Mouse (Mus musculus) erythroblast, embryonic 14.5 days (primary cell): ENCODE results near the gene Sirt6. TPM values are rescaled to one million over a fixed set of nuclear protein-coding genes. Genes with fewer than 3 reads are reported as not detected.
A peak's percentile ranks its signal among the peaks of the same experiment; 100 is the strongest.
"Not testable (repeated sequence)": the region's sequence is repeated elsewhere in the genome, so short reads cannot be mapped to it uniquely, and the experiment has no call there.

Source experiments
- H3K27me3 ChIP-seq: 2 replicates; pipeline ENCODE4 v1.6.1; 2012; ENCODE audit warnings: inconsistent platforms; ENCODE audit not compliant: control insufficient read depth
- H3K36me3 ChIP-seq: 2 replicates; pipeline ENCODE4 v1.6.1; 2012; ENCODE audit warnings: mild to moderate bottlenecking, inconsistent platforms; ENCODE audit not compliant: control insufficient read depth
- H3K4me1 ChIP-seq: 2 replicates; pipeline ENCODE4 v1.6.1; 2012; ENCODE audit warnings: inconsistent platforms; ENCODE audit not compliant: control insufficient read depth
- H3K4me3 ChIP-seq: replicated peaks from 2 replicates; pipeline ENCODE3; 2012; ENCODE audit warnings: moderate library complexity, mild to moderate bottlenecking, inconsistent platforms
- H3K9me3 ChIP-seq: 2 replicates; pipeline ENCODE4 v1.6.1; 2012; ENCODE audit warnings: low read length, inconsistent platforms, mixed read lengths; ENCODE audit not compliant: control insufficient read depth
- GATA1 ChIP-seq: IDR thresholded peaks from 2 replicates; pipeline ENCODE4 v1.6.1; 2012; ENCODE audit warnings: low read length, inconsistent platforms, mixed read lengths
- TAL1 ChIP-seq: IDR thresholded peaks from 3 replicates; pipeline ENCODE4 v1.6.1; 2012; ENCODE audit warnings: low read length, inconsistent platforms, mixed read lengths
- polyA plus RNA-seq: library from polyadenylated mRNA; stranded (reverse); fragments of >175 nt; gene quantifications from 2 replicates; pipeline ENCODE4 v1.2.3, GENCODE M21; 2012

Gene Sirt6
- 6.6 and 6.9 TPM in 2 replicates for polyA plus RNA-seq

GRCm38 (mm10) chr10:81626994-81627835 is at the start of gene Sirt6:
Sirt6 (minus strand) TSS chr10:81627797.
- Histone ChIP-seq H3K27me3 (no peaks in the 10 kb centered on the region), H3K9me3 (no peaks in the 10 kb centered on the region), H3K4me3 (peak within 1 kb of the TSS; percentile 72), H3K36me3 (peaks cover 31% of the 10 kb centered on the region), H3K4me1 (peaks cover 53% of the 10 kb centered on the region)
- no peak for TF ChIP-seq TAL1
- TF ChIP-seq GATA1, result no peak

GRCm38 (mm10) chr10:81656174-81656573 is 28.6 kb upstream of the Sirt6 start:
- H3K9me3 ChIP-seq, result peaks cover 32% of the 10 kb centered on the region
- TF ChIP-seq TAL1 (no peak), GATA1 (no peak)
- H3K4me3 ChIP-seq, result no peak overlapping the region
- peaks cover 32% of the 10 kb centered on the region for H3K36me3 ChIP-seq
- H3K27me3 ChIP-seq, result no peaks in the 10 kb centered on the region
- no peaks in the 10 kb centered on the region; the same call in 1 of the 2 replicates for H3K4me1 ChIP-seq

- Histone ChIP-seq H3K9me3 (peaks cover 32% of the 10 kb centered on the region), H3K4me1 (peaks cover 7% of the 10 kb centered on the region), H3K27me3 (no peaks in the 10 kb centered on the region), H3K4me3 (no peak overlapping the region), H3K36me3 (peaks cover 35% of the 10 kb centered on the region)
- TF ChIP-seq GATA1, result no peak
- TF ChIP-seq TAL1, result no peak
Measured at GRCm38 (mm10) chr10:81655178-81655577, 27.6 kb upstream of the Sirt6 start.

- not testable (repeated sequence) for H3K27me3 ChIP-seq, H3K9me3 ChIP-seq
- H3K36me3 ChIP-seq, result peaks cover 12% of the 10 kb centered on the region
- peaks cover 29% of the 10 kb centered on the region for H3K4me1 ChIP-seq
- H3K4me3 ChIP-seq, result peak within 1 kb of the TSS; percentile 65
Measured at GRCm38 (mm10) chr10:81648803-81649775, 21.5 kb upstream of the Sirt6 start, which contains the start of gene Gm10778. Gm10778 (plus strand) TSS chr10:81649059.

GRCm38 (mm10) chr10:81646015-81646555 is 18.5 kb upstream of the Sirt6 start:
- H3K27me3 ChIP-seq, result no peaks in the 10 kb centered on the region

GRCm38 (mm10) chr10:81645391-81645790 is 17.8 kb upstream of the Sirt6 start:
- Histone ChIP-seq H3K9me3 (no peaks in the 10 kb centered on the region), H3K27me3 (no peaks in the 10 kb centered on the region), H3K4me3 (no peak overlapping the region), H3K4me1 (peaks cover 53% of the 10 kb centered on the region), H3K36me3 (no peaks in the 10 kb centered on the region)
- TF ChIP-seq TAL1 (no peak), GATA1 (no peak)

More at GRCm38 (mm10) chr10:81646015-81646555, 18.5 kb upstream of the Sirt6 start:
- H3K4me1 ChIP-seq, result peaks cover 55% of the 10 kb centered on the region
- TF ChIP-seq GATA1, result no peak
- no peak for TF ChIP-seq TAL1
- H3K9me3 ChIP-seq, result no peaks in the 10 kb centered on the region
- H3K36me3 ChIP-seq, result peaks cover 3% of the 10 kb centered on the region; the same call in 1 of the 2 replicates
- no peak overlapping the region for H3K4me3 ChIP-seq

- H3K27me3 ChIP-seq, result no peaks in the 10 kb centered on the region
- no peaks in the 10 kb centered on the region for H3K9me3 ChIP-seq
- peaks cover 47% of the 10 kb centered on the region for H3K4me1 ChIP-seq
- TF ChIP-seq TAL1 (no peak), GATA1 (no peak)
- H3K4me3 ChIP-seq, result no peak overlapping the region
- H3K36me3 ChIP-seq, result no peaks in the 10 kb centered on the region
Measured at GRCm38 (mm10) chr10:81644716-81645115, 17.1 kb upstream of the Sirt6 start.

GRCm38 (mm10) chr10:81644162-81644561 is 16.6 kb upstream of the Sirt6 start:
- TF ChIP-seq TAL1, result no peak
- no peak for TF ChIP-seq GATA1
- H3K4me3 ChIP-seq, result peak overlapping the region; percentile 79
- no peaks in the 10 kb centered on the region for H3K27me3 ChIP-seq
- H3K9me3 ChIP-seq, result no peaks in the 10 kb centered on the region
- peaks cover 44% of the 10 kb centered on the region for H3K4me1 ChIP-seq
- H3K36me3 ChIP-seq, result no peaks in the 10 kb centered on the region
